Mouse (Mus musculus) embryonic fibroblast, embryonic 13.5 days (primary cell): Measurements from ENCODE around the gene Lypd6.

Source experiments
- CTCF ChIP-seq: IDR thresholded peaks from 2 replicates; pipeline ENCODE4 v1.5.1; 2011; ENCODE audit warnings: mild to moderate bottlenecking, control low read depth, low read length, moderate library complexity, borderline replicate concordance; ENCODE audit not compliant: insufficient read depth
- POLR2A ChIP-seq: IDR thresholded peaks from 2 replicates; pipeline ENCODE4 v1.6.1; 2011; ENCODE audit warnings: low read depth, mild to moderate bottlenecking, control low read depth, low read length, moderate library complexity

GRCm38 (mm10) chr2:50220574-50220973 is 154.3 kb downstream of the Lypd6 start:
- TF ChIP-seq CTCF (no peak), POLR2A (no peak)
